Mouse (Mus musculus) CH12.LX (cell line): ENCODE results near the gene Mbtps1. TPM values are rescaled to one million over a fixed set of nuclear protein-coding genes. Genes with fewer than 3 reads are reported as not detected.

Source experiments
- DNase-seq: peaks from one replicate; pipeline ENCODE4 v3.0.0-alpha.2; 2013; ENCODE audit errors: extremely low read depth
- H3K27ac ChIP-seq: 2 replicates; pipeline ENCODE4 v1.5.1; 2012; ENCODE audit warnings: low read depth, mild to moderate bottlenecking, control low read depth, moderate library complexity; ENCODE audit not compliant: insufficient read depth
- H3K27me3 ChIP-seq: replicated peaks from 2 replicates; pipeline ENCODE3; 2012; ENCODE audit warnings: inconsistent platforms
- H3K36me3 ChIP-seq, 2 experiments: replicated peaks in 1 of 2; 2 replicates each; pipeline versions ENCODE3 to v1.6.1; 2012; ENCODE audit warnings: inconsistent platforms in 1 of 2, low read length in 1 of 2, mild to moderate bottlenecking in 1 of 2, mixed read lengths in 1 of 2, moderate library complexity in 1 of 2; ENCODE audit not compliant: control insufficient read depth in 1 of 2, insufficient read depth in 1 of 2
- H3K4me1 ChIP-seq, 2 experiments: 2 replicates each; pipeline ENCODE4 v1.6.1; 2012; ENCODE audit warnings: inconsistent platforms in 1 of 2, moderate library complexity in 1 of 2; ENCODE audit not compliant: insufficient read depth in 2 of 2, control insufficient read depth in 1 of 2
- H3K4me2 ChIP-seq: 2 replicates; pipeline ENCODE4 v1.6.1; 2012; ENCODE audit warnings: low read depth, mild to moderate bottlenecking, control low read depth; ENCODE audit not compliant: poor library complexity, insufficient read depth, severe bottlenecking
- H3K4me3 ChIP-seq, 3 experiments: fragments of 150-350 bp in 1 of 3; sonication (generic) in 1 of 3; replicated peaks in 1 of 3; 2 replicates each; pipeline versions ENCODE3 to v1.5.1; 2011 to 2012; ENCODE audit warnings: low read depth in 2 of 3, low read length in 2 of 3, mild to moderate bottlenecking in 2 of 3, moderate library complexity in 2 of 3, control low read depth in 1 of 3, improper control_type of control experiment in 1 of 3, inconsistent platforms in 1 of 3, mixed read lengths in 1 of 3; ENCODE audit not compliant: poor library complexity in 1 of 3
- H3K79me2 ChIP-seq: replicated peaks from 2 replicates; pipeline ENCODE4 v1.6.1; 2012; ENCODE audit warnings: mild to moderate bottlenecking, moderate library complexity; ENCODE audit not compliant: control insufficient read depth, poor library complexity, insufficient read depth, severe bottlenecking; ENCODE audit errors: extremely low read depth
- H3K9ac ChIP-seq: 2 replicates; pipeline ENCODE4 v1.6.1; 2012; ENCODE audit warnings: low read depth, mild to moderate bottlenecking, control low read depth, moderate library complexity; ENCODE audit not compliant: insufficient read depth
- H3K9me3 ChIP-seq: replicated peaks from 2 replicates; pipeline ENCODE3; 2012; ENCODE audit warnings: low read length, inconsistent platforms, mixed read lengths
- BHLHE40 ChIP-seq: IDR thresholded peaks from 2 replicates; pipeline ENCODE4 v1.6.1; 2011; ENCODE audit warnings: mild to moderate bottlenecking, low read depth, low read length, improper control_type of control experiment
- CHD1 ChIP-seq: IDR thresholded peaks from 2 replicates; pipeline ENCODE4 v1.6.1; 2012; ENCODE audit warnings: low read depth, low read length, improper control_type of control experiment, inconsistent platforms
- CHD2 ChIP-seq: IDR thresholded peaks from 2 replicates; pipeline ENCODE4 v1.6.1; 2011; ENCODE audit warnings: low read length, improper control_type of control experiment
- CTCF ChIP-seq, 2 experiments: IDR thresholded peaks in 1 of 2; conservative IDR thresholded peaks in 1 of 2; 2 replicates each; pipeline ENCODE4 v1.5.1; 2011 to 2012; ENCODE audit warnings: low read depth in 2 of 2, low read length in 2 of 2, improper control_type of control experiment in 1 of 2, inconsistent platforms in 1 of 2, mild to moderate bottlenecking in 1 of 2, moderate library complexity in 1 of 2
- ELF1 ChIP-seq: IDR thresholded peaks from 2 replicates; pipeline ENCODE4 v1.6.1; 2014; ENCODE audit warnings: low read depth, mild to moderate bottlenecking, inconsistent platforms, low read length, improper control_type of control experiment
- EP300 ChIP-seq: IDR thresholded peaks from 2 replicates; pipeline ENCODE4 v1.6.1; 2011; ENCODE audit warnings: low read length, improper control_type of control experiment
- JUN ChIP-seq: IDR thresholded peaks from 2 replicates; pipeline ENCODE4 v1.6.1; 2011; ENCODE audit warnings: low read depth, mild to moderate bottlenecking, low read length, improper control_type of control experiment, moderate library complexity; ENCODE audit not compliant: insufficient read depth
- KAT2A ChIP-seq: IDR thresholded peaks from 2 replicates; pipeline ENCODE4 v1.6.1; 2012; ENCODE audit warnings: low read length, improper control_type of control experiment, inconsistent platforms; ENCODE audit not compliant: insufficient replicate concordance
- MAFK ChIP-seq: IDR thresholded peaks from 2 replicates; pipeline ENCODE4 v1.6.1; 2011; ENCODE audit warnings: low read length, improper control_type of control experiment; ENCODE audit not compliant: insufficient replicate concordance
- MAX ChIP-seq: IDR thresholded peaks from 2 replicates; pipeline ENCODE4 v1.6.1; 2011; ENCODE audit warnings: low read length, improper control_type of control experiment
- MAZ ChIP-seq: IDR thresholded peaks from 2 replicates; pipeline ENCODE4 v1.6.1; 2012; ENCODE audit warnings: low read depth, mild to moderate bottlenecking, inconsistent platforms, low read length, improper control_type of control experiment, moderate library complexity
- NELFE ChIP-seq: IDR thresholded peaks from 2 replicates; pipeline ENCODE4 v1.6.1; 2011; ENCODE audit warnings: low read depth, low read length, improper control_type of control experiment
- PAX5 ChIP-seq: IDR thresholded peaks from 2 replicates; pipeline ENCODE4 v1.6.1; 2012; ENCODE audit warnings: low read length, inconsistent platforms, mixed read lengths
- POLR2A ChIP-seq: IDR thresholded peaks from 2 replicates; pipeline ENCODE4 v1.6.1; 2011; ENCODE audit warnings: low read depth, mild to moderate bottlenecking, improper control_type of control experiment, low read length
- RCOR1 ChIP-seq: conservative IDR thresholded peaks from 2 replicates; pipeline ENCODE4 v1.6.1; 2012; ENCODE audit warnings: low read depth, mild to moderate bottlenecking, inconsistent platforms, low read length, improper control_type of control experiment
- SMC3 ChIP-seq: IDR thresholded peaks from 2 replicates; pipeline ENCODE4 v1.6.1; 2011; ENCODE audit warnings: low read depth, low read length, improper control_type of control experiment
- TCF12 ChIP-seq: IDR thresholded peaks from 2 replicates; pipeline ENCODE4 v1.6.1; 2014; ENCODE audit warnings: low read depth, mild to moderate bottlenecking, inconsistent platforms, low read length, improper control_type of control experiment
- UBTF ChIP-seq: IDR thresholded peaks from 2 replicates; pipeline ENCODE4 v1.6.1; 2012; ENCODE audit warnings: low read depth, mild to moderate bottlenecking, inconsistent platforms, low read length, improper control_type of control experiment, moderate library complexity
- USF1 ChIP-seq: IDR thresholded peaks from 2 replicates; pipeline ENCODE4 v1.6.1; 2014; ENCODE audit warnings: low read depth, mild to moderate bottlenecking, inconsistent platforms, low read length, improper control_type of control experiment
- ZC3H11A ChIP-seq: IDR thresholded peaks from 2 replicates; pipeline ENCODE4 v1.6.1; 2012; ENCODE audit warnings: low read depth, mild to moderate bottlenecking, inconsistent platforms, low read length, improper control_type of control experiment
- ZMIZ1 ChIP-seq: IDR thresholded peaks from 2 replicates; pipeline ENCODE4 v1.6.1; 2012; ENCODE audit warnings: low read depth, mild to moderate bottlenecking, inconsistent platforms, low read length, improper control_type of control experiment
- ZNF384 ChIP-seq: IDR thresholded peaks from 2 replicates; pipeline ENCODE4 v1.6.1; 2012; ENCODE audit warnings: low read depth, low read length, improper control_type of control experiment, inconsistent platforms
- dilution Hi-C: fragments of 300-500 bp; cut with MboI; formaldehyde crosslinking; loops from 2 replicates; pipeline ENCODE4 v1.14.3; 2020; ENCODE audit warnings: low sequenced_read_pairs; ENCODE audit not compliant: extremely low pct_unique_long_range_greater_than_20kb, extremely low pct_ligation_motif_present
- in situ Hi-C: fragments of 300-500 bp; cut with MboI; formaldehyde crosslinking; loops from 3 replicates; pipeline ENCODE4 v1.14.3; 2019; ENCODE audit warnings: low sequenced_read_pairs, low pct_ligation_motif_present, low pct_unique_long_range_greater_than_20kb, mixed read lengths
- polyA plus RNA-seq: library from polyadenylated mRNA; unstranded; fragments of >175 nt; gene quantifications from 2 replicates; pipeline ENCODE4 v1.2.1, GENCODE M21; 2012; ENCODE audit warnings: low read depth; ENCODE audit not compliant: insufficient read length
- total RNA-seq, 2 experiments: library from RNA; depleted of rRNA; stranded (reverse); fragments of 300-350 nt in 1 of 2; fragments of >200 nt in 1 of 2; gene quantifications; 2 replicates each; pipeline ENCODE4 v1.2.3; 2012 to 2014

The Mbtps1 gene
- total and polyA plus RNA-seq, 3 experiments: 32.6 to 41.1 (median 40.7) TPM

DNA sequence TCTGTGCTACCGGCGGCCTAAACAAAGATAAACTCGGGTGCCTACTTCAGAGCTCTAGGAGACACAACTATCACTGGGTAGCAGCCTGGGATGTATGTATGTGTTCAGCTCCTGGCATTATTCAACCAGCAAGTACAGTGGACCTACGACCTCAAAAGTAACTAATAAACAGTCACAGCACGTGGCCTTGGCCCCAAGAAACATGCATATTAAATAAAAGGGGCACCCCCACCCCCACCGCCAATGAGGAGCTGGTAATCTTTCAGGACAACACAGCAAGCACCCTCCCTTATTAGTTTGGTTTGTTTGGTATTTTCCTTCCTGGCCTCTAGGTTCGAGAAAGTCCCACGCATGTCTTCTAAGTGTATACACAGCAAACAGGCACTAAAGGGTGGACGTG is 9.7 kb upstream of the Mbtps1 start:
- DNase-seq: no peak
- Histone ChIP-seq H3K79me2 (no peaks in the 10 kb centered on the region), H3K27me3 (peaks cover 1% of the 10 kb centered on the region), H3K9ac (no peak overlapping the region), H3K4me2 (no peak overlapping the region), H3K9me3 (no peaks in the 10 kb centered on the region), H3K4me1 (peaks cover 3 to 20% of the 10 kb centered on the region in 2 experiments; a peak in 3 of 4 replicates), H3K27ac (no peak overlapping the region), H3K4me3 (no peak overlapping the region), H3K36me3 (peaks cover 20 to 41% of the 10 kb centered on the region in 2 experiments)
- in situ Hi-C loops: no loop called here
- dilution Hi-C loops: no loop called here
- TF ChIP-seq TCF12 (no peak), CTCF (conservative IDR thresholded peaks at IDR 0.05 in 1 of 2, IDR thresholded peaks at IDR 0.05 in 1 of 2; ENCODE audit: low read depth in 2 of 2, low read length in 2 of 2) (no peak), UBTF (no peak), JUN (no peak), BHLHE40 (no peak), ZMIZ1 (no peak), CHD2 (no peak), CHD1 (no peak), ZC3H11A (no peak), MAFK (no peak)

DNA sequence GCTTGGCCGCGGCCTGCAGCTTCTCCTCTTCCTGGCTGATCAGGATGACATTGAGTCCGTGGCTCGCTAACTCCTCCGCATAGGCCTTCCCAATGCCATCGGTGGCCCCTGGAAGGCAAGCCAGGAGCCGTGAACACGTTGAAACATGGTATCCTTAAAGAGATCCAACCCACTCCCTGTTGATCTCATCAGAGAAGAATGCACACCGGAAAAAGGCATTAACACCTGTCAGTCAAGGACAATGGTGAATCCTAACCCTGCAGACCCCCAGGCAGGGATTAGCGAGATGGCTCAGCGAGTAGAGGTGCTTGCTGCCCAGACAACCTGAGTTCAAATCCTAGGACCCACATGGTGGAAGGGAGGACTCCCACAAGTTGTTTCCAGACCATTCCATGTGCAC is 7.8 kb upstream of the Mbtps1 start:
- no peaks in the 10 kb centered on the region for H3K27me3 ChIP-seq
- no peak overlapping the region for H3K27ac ChIP-seq
- no peaks in the 10 kb centered on the region for H3K79me2 ChIP-seq
- peaks cover 3 to 20% of the 10 kb centered on the region in 2 experiments; a peak in 3 of 4 replicates for H3K4me1 ChIP-seq
- no peak overlapping the region for H3K4me2 ChIP-seq
- H3K36me3 ChIP-seq: peaks cover 27 to 58% of the 10 kb centered on the region in 2 experiments
- dilution Hi-C loops (no loop called here), in situ Hi-C loops (no loop called here)
- TF ChIP-seq PAX5: no peak
- no peak for TF ChIP-seq ZNF384
- no peak for TF ChIP-seq NELFE
- TF ChIP-seq SMC3: no peak
- no peak for TF ChIP-seq USF1
- H3K9ac ChIP-seq: no peak overlapping the region
- DNase-seq: no peak
- H3K9me3 ChIP-seq: no peaks in the 10 kb centered on the region
- H3K4me3 ChIP-seq: no peak overlapping the region

DNA sequence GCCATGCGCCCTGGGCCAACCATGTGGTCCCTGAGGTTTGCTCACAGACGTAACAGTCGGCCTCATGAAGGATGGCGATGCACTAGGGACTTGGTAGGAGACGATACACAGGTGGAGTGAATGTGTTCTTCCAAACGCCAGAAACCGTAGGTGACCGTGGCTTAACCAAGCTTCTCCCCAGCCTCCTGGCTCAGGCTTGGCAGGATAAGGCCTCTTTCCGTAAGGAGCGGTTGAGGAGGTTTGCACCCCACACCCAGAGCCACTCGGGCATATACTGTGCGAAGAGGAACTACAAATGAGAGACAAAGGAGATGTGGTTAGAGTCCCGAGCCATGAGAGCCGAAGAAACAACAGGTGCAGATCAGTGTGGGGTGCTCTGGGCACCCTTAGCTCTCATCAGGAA is 5.3 kb upstream of the Mbtps1 start:
- no peak overlapping the region for H3K27ac ChIP-seq
- H3K27me3 ChIP-seq: no peaks in the 10 kb centered on the region
- H3K36me3 ChIP-seq: peaks cover 27 to 56% of the 10 kb centered on the region in 2 experiments
- DNase-seq: no peak
- H3K4me3 ChIP-seq: no peak overlapping the region
- no peak overlapping the region for H3K4me2 ChIP-seq
- TF ChIP-seq KAT2A (no peak), MAX (no peak), CHD2 (no peak), ELF1 (no peak), EP300 (no peak), POLR2A (no peak), RCOR1 (no peak), MAZ (no peak)
- TF ChIP-seq, all 38 proteins: peak for 0
- peaks cover 3 to 15% of the 10 kb centered on the region in 2 experiments; a peak in 3 of 4 replicates for H3K4me1 ChIP-seq
- dilution Hi-C loops: no loop called here
- no peaks in the 10 kb centered on the region for H3K79me2 ChIP-seq
- no peaks in the 10 kb centered on the region for H3K9me3 ChIP-seq
- in situ Hi-C loops: no loop called here
- H3K9ac ChIP-seq: no peak overlapping the region
